Mouse (Mus musculus): ENCODE data around the gene Ergic3. TPM values are rescaled to one million over a fixed set of nuclear protein-coding genes. Genes with fewer than 3 reads are reported as not detected.

Ergic3 gene
- 178 and 183 TPM in 2 replicates for polyA plus RNA-seq (2016; fragmentation: Nextera tagmentation; extraction: Ambion mirVana)

DNA sequence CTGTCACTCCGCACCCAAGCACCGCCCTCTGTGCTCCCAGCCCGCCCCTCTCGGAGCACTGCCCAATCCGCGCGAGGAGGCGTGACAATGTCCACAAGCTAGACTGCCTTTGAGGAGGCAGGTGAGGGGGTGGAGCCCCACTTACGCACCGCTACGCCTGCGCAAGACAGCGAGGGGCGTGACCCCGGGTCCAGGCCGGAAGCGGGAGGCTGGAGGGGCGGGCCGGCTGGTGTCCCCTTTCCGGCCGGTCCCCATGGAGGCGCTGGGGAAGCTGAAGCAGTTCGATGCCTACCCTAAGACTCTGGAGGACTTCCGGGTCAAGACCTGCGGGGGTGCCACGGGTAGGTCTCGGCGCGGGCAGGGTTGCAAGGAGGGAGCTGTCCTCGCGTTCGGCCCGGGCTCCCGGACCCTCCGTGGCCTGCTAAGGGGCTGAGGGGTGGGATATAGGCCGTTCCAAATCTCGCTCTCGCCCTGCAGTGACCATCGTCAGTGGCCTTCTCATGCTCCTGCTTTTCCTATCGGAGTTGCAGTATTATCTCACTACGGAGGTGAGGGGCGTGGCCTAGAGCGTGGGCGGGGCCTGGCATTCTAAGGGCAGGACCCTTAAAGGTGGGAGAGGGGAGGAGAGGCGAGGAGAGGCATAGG, at the start of gene Ergic3, which contains the start of gene 6430550D23Rik:
Gene Ergic3, plus strand, starts transcription at position 158 of the 645 bp plus-strand sequence.
Gene 6430550D23Rik, minus strand, starts transcription at position 90 of the 645 bp plus-strand sequence.
- Histone ChIP-seq H3K4me1 (peaks cover 14% of the 10 kb centered on the region), H3K27me3 (replicated peaks; ENCODE audit: low read depth, poor library complexity, severe bottlenecking) (no peaks in the 10 kb centered on the region), H3K9me3 (peaks cover 5% of the 10 kb centered on the region; the same call in 1 of the 2 replicates), H3K4me3 (peak within 1 kb of the TSS; percentile 82), H3K27ac (replicated peaks) (peak within 1 kb of the TSS; percentile 90), H3K36me3 (replicated peaks) (peaks cover 42% of the 10 kb centered on the region)
- under 1% methylated on average over 45 of the region's 45 CpGs for WGBS
- DNase-seq (ENCODE audit: low spot score), result peak; percentile 99

GRCm38 (mm10) chr2:155959981-155960380, 47.9 kb upstream of the Ergic3 start:
- peaks cover 13% of the 10 kb centered on the region for H3K4me1 ChIP-seq
- H3K27ac ChIP-seq (replicated peaks), result no peak overlapping the region
- peaks cover 57% of the 10 kb centered on the region for H3K36me3 ChIP-seq (replicated peaks)
- H3K9me3 ChIP-seq, result no peaks in the 10 kb centered on the region
- 89% methylated on average over 5 of the region's 5 CpGs for WGBS
- H3K27me3 ChIP-seq (replicated peaks; ENCODE audit: low read depth, poor library complexity, severe bottlenecking), result no peaks in the 10 kb centered on the region
- H3K4me3 ChIP-seq, result no peak overlapping the region
- DNase-seq (ENCODE audit: low spot score), result no peak

DNA sequence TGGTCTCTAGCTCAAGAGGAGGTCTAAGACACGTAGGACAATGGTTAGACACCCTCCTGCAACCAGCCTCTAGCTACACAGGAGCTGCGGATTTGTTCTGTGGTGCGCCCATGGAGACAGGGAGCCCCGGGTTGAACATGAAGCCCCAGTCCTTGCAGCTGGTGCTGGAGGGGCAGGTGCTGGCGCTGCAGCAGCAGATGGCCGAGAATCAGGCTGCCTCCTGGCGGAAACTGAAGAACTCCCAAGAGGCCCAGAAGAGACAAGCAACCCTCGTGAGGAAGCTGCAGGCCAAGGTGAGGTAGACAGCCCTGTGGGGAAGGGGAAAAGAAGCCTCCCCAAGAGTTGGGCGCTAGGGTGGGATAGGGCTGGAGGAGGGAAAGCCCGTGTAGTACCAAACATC, 46.0 kb upstream of the Ergic3 start:
- Histone ChIP-seq H3K27me3 (replicated peaks; ENCODE audit: low read depth, poor library complexity, severe bottlenecking) (no peaks in the 10 kb centered on the region), H3K36me3 (replicated peaks) (peaks cover 76% of the 10 kb centered on the region)

DNA sequence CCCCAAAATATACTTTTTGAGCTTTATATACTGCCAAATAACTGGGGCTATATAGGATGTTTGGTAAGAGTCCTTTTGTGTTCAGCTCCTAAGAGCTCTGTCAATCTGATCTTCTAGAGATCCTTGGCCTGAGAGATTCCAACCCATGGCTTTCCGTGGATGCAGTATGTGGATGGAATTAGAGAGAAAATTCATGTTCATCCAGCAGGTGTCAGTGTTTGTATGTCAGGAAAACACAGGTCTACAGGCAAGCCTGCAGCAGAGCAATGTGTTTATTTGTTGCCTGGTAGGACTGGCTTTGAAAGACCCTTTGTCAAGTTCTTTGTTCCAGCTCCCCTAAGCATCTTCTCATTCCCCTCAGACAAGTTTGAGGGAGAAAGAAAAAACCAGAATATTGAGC, 44.9 kb upstream of the Ergic3 start:
- H3K4me3 ChIP-seq, result no peak overlapping the region
- H3K27me3 ChIP-seq (replicated peaks; ENCODE audit: low read depth, poor library complexity, severe bottlenecking), result no peaks in the 10 kb centered on the region
- 63% methylated on average over 1 of the region's 1 CpGs for WGBS
- DNase-seq (ENCODE audit: low spot score), result no peak
- no peaks in the 10 kb centered on the region for H3K9me3 ChIP-seq
- peaks cover 87% of the 10 kb centered on the region for H3K36me3 ChIP-seq (replicated peaks)
- no peak overlapping the region for H3K27ac ChIP-seq (replicated peaks)
- no peaks in the 10 kb centered on the region for H3K4me1 ChIP-seq

More for the DNA sequence above, 46.0 kb upstream of the Ergic3 start:
- no peak for DNase-seq (ENCODE audit: low spot score)
- H3K4me3 ChIP-seq, result no peak overlapping the region
- no peak overlapping the region for H3K27ac ChIP-seq (replicated peaks)
- 79% methylated on average over 10 of the region's 10 CpGs for WGBS
- no peaks in the 10 kb centered on the region for H3K9me3 ChIP-seq
- peaks cover 9% of the 10 kb centered on the region for H3K4me1 ChIP-seq

DNA sequence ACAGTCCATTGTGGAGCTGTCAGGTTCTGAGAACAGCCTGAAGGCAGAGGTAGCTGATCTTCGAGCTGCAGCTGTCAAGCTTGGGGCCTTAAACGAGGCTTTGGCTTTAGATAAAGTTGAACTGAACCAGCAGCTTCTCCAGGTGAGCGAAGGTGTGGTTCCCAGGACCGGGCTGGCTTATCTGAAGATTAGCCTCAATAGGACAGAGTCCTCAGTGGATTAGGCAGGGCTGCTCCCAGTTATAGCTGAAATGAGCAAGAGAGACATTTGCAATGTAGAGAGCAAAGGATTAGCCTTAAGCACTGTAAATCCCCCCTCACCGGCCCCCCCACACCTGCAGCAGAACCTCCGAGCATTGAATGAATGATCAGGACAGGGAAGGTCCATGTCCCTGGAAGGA, 34.5 kb upstream of the Ergic3 start:
- WGBS, result 89% methylated on average over 6 of the region's 6 CpGs
- no peak for DNase-seq (ENCODE audit: low spot score)
- Histone ChIP-seq H3K4me3 (no peak overlapping the region), H3K36me3 (replicated peaks) (peaks cover 96% of the 10 kb centered on the region), H3K9me3 (no peaks in the 10 kb centered on the region), H3K27me3 (replicated peaks; ENCODE audit: low read depth, poor library complexity, severe bottlenecking) (no peaks in the 10 kb centered on the region), H3K27ac (replicated peaks) (no peak overlapping the region), H3K4me1 (no peaks in the 10 kb centered on the region)

DNA sequence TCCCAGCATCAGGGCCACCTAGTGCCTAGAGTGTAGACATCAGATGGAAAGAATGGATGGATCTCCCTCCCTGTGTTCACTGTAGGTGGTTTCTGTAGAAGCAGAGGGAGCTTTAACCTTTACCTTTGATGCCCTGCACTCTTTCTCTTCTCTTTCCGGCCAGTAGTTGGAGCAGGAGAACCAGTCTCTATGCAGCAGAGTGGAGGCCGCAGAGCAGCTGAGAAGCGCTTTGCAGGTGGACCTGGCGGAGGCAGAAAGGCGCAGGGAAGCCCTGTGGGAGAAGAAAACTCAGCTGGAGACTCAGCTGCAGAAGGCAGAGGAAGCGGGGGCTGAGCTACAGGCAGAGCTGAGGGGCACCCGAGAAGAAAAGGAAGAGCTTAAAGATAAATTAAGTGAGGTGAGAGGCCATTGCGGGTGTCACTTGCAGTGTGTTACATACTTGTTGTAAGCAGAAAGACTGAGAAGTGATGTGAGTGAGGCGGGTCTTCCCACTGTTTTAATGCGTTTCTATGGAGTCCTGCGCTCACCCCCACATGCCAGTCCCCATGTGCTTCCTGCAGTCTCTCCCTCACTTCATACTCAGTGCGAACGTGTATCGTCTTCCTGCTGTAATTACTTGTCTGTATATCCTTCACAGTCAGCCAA, 33.6 kb upstream of the Ergic3 start:
- H3K36me3 ChIP-seq (replicated peaks), result peaks cover 96% of the 10 kb centered on the region
- H3K4me1 ChIP-seq, result no peaks in the 10 kb centered on the region
- no peak overlapping the region for H3K27ac ChIP-seq (replicated peaks)
- WGBS, result 81% methylated on average over 14 of the region's 14 CpGs
- no peaks in the 10 kb centered on the region for H3K27me3 ChIP-seq (replicated peaks; ENCODE audit: low read depth, poor library complexity, severe bottlenecking)
- no peaks in the 10 kb centered on the region for H3K9me3 ChIP-seq
- no peak for DNase-seq (ENCODE audit: low spot score)
- no peak overlapping the region for H3K4me3 ChIP-seq

DNA sequence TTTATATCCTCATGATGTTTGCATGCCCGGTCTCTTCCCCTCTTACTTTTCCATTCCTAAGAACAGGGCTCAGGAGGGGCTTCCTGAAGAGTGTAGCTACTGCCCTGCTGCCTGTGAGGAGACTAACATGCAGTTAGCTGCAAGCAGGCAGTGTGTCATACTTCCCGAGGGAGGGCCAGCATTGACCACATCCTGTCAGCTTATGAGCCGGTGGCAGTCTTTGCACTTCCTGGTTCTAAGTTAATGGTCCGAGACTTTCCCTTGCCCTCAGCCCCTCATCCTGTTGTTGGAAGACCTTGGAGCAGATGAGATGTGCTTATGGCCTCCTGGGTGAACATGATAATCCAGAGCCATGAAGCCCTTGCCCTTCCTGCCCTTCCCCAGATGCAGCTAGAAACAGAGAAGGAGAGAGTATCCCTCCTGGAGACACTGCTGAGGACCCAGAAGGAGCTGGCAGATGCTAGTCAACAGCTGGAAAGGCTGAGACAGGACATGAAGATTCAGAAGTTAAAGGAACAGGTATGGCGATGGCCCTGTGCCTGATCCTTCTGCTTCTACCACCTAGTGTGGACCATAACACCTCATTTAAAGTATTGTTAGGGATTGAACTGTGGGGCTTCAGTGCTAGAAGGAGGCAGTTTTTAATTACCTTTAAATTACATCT, 28.4 kb upstream of the Ergic3 start:
- no peak for DNase-seq (ENCODE audit: low spot score)
- Histone ChIP-seq H3K4me3 (no peak overlapping the region), H3K9me3 (no peaks in the 10 kb centered on the region), H3K4me1 (no peaks in the 10 kb centered on the region), H3K27ac (replicated peaks) (no peak overlapping the region), H3K27me3 (replicated peaks; ENCODE audit: low read depth, poor library complexity, severe bottlenecking) (no peaks in the 10 kb centered on the region), H3K36me3 (replicated peaks) (peaks cover 100% of the 10 kb centered on the region)
- WGBS, result 83% methylated on average over 5 of the region's 5 CpGs

GRCm38 (mm10) chr2:155985776-155986175, 22.1 kb upstream of the Ergic3 start:
- H3K9me3 ChIP-seq, result no peaks in the 10 kb centered on the region
- H3K4me3 ChIP-seq, result no peak overlapping the region
- H3K4me1 ChIP-seq, result no peaks in the 10 kb centered on the region
- DNase-seq (ENCODE audit: low spot score), result no peak
- H3K27ac ChIP-seq (replicated peaks), result no peak overlapping the region
- peaks cover 100% of the 10 kb centered on the region for H3K36me3 ChIP-seq (replicated peaks)
- no peaks in the 10 kb centered on the region for H3K27me3 ChIP-seq (replicated peaks; ENCODE audit: low read depth, poor library complexity, severe bottlenecking)
- 89% methylated on average over 7 of the region's 7 CpGs for WGBS

DNA sequence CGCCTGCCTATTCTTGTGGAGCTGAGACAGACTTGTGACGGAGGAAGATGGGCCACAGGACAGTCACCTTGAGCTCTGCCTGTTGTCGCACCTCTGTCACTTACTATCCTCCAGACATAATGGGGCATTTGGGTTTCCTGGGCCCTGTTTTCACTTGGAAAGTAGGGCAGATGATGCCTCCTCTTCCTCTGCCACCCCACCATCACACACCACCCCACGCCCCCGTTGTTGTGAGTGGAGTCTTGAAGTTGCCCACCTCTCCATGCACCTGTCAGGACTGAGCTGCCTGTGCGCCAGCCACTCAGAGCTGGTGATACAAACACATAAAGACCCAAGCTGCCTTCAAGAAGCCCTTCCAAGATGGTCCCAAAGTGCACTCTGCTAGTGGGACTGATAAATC, 20.7 kb upstream of the Ergic3 start:
- Histone ChIP-seq H3K27me3 (replicated peaks; ENCODE audit: low read depth, poor library complexity, severe bottlenecking) (no peaks in the 10 kb centered on the region), H3K27ac (replicated peaks) (no peak overlapping the region), H3K4me1 (no peaks in the 10 kb centered on the region), H3K4me3 (no peak overlapping the region), H3K9me3 (no peaks in the 10 kb centered on the region), H3K36me3 (replicated peaks) (peaks cover 100% of the 10 kb centered on the region)
- 94% methylated on average over 6 of the region's 6 CpGs for WGBS
- DNase-seq (ENCODE audit: low spot score), result no peak

- Histone ChIP-seq H3K27me3 (replicated peaks; ENCODE audit: low read depth, poor library complexity, severe bottlenecking) (no peaks in the 10 kb centered on the region), H3K36me3 (replicated peaks) (peaks cover 100% of the 10 kb centered on the region), H3K4me3 (no peak overlapping the region), H3K27ac (replicated peaks) (no peak overlapping the region), H3K4me1 (no peaks in the 10 kb centered on the region), H3K9me3 (no peaks in the 10 kb centered on the region)
- no peak for DNase-seq (ENCODE audit: low spot score)
- 80% methylated on average over 4 of the region's 4 CpGs for WGBS
Observed at GRCm38 (mm10) chr2:155989085-155989484, 18.8 kb upstream of the Ergic3 start.

GRCm38 (mm10) chr2:155991151-155991550, 16.7 kb upstream of the Ergic3 start:
- H3K36me3 ChIP-seq (replicated peaks), result peaks cover 100% of the 10 kb centered on the region
- H3K27ac ChIP-seq (replicated peaks), result no peak overlapping the region
- no peaks in the 10 kb centered on the region for H3K4me1 ChIP-seq
- 96% methylated on average over 10 of the region's 10 CpGs for WGBS
- H3K9me3 ChIP-seq, result no peaks in the 10 kb centered on the region
- H3K4me3 ChIP-seq, result no peak overlapping the region
- no peak for DNase-seq (ENCODE audit: low spot score)
- H3K27me3 ChIP-seq (replicated peaks; ENCODE audit: low read depth, poor library complexity, severe bottlenecking), result no peaks in the 10 kb centered on the region

- Histone ChIP-seq H3K36me3 (replicated peaks) (peaks cover 100% of the 10 kb centered on the region), H3K27ac (replicated peaks) (no peak overlapping the region), H3K4me3 (no peak overlapping the region), H3K9me3 (no peaks in the 10 kb centered on the region), H3K27me3 (replicated peaks; ENCODE audit: low read depth, poor library complexity, severe bottlenecking) (no peaks in the 10 kb centered on the region), H3K4me1 (no peaks in the 10 kb centered on the region)
- no peak for DNase-seq (ENCODE audit: low spot score)
- 91% methylated on average over 14 of the region's 14 CpGs for WGBS
Observed at GRCm38 (mm10) chr2:155991863-155992321, 16.0 kb upstream of the Ergic3 start.
